Mouse (Mus musculus): ENCODE data around the gene Nat8f2.

GRCm38 (mm10) chr6:85861247-85861646 lies 7.7 kb downstream of the Nat8f2 start:
- TF ChIP-seq POLR2A (IDR thresholded peaks at IDR 0.05; ENCODE audit: borderline replicate concordance, control insufficient read depth, low read depth, low read length) (no peak), CTCF (IDR thresholded peaks at IDR 0.05; ENCODE audit: control insufficient read depth, insufficient read depth, low read length) (no peak)
